Mouse (Mus musculus) gastrocnemius, adult 8-10 months (tissue): Measurements from ENCODE around the gene Elmo2. TPM values are rescaled to one million over a fixed set of nuclear protein-coding genes. Genes with fewer than 3 reads are reported as not detected.

Experiments used
- DNase-seq, 2 experiments: peaks; one replicate each; pipeline ENCODE4 v3.0.0; 2022; ENCODE audit warnings: low spot score in 2 of 2
- total RNA-seq, 4 experiments: library from RNA; stranded (reverse); gene quantifications; 2 replicates each; pipeline ENCODE4 v1.2.4; 2022

Gene Elmo2
- total RNA-seq: 10 to 100 TPM; 11.0 to 13.2 (median 11.7) TPM

- DNase-seq: peak; percentile 96 to 98
Measured at GRCm38 (mm10) chr2:165326304-165327190, at the start of gene Elmo2. TSS of gene Elmo2 (minus strand) at chr2:165326479.

GRCm38 (mm10) chr2:165376001-165376400, 49.7 kb upstream of the Elmo2 start:
- no peak for DNase-seq

GRCm38 (mm10) chr2:165375478-165375877, 49.2 kb upstream of the Elmo2 start:
- DNase-seq: no peak

- DNase-seq: no peak
Measured at GRCm38 (mm10) chr2:165371066-165371465, 44.8 kb upstream of the Elmo2 start.

- DNase-seq: no peak
Measured at GRCm38 (mm10) chr2:165370348-165370747, 44.1 kb upstream of the Elmo2 start.

- DNase-seq: no peak
Measured at GRCm38 (mm10) chr2:165368496-165368895, 42.2 kb upstream of the Elmo2 start, which contains the start of gene Zfp663. TSS of gene Zfp663 (minus strand) at chr2:165368729.

GRCm38 (mm10) chr2:165367868-165368439, 41.7 kb upstream of the Elmo2 start:
- no peak for DNase-seq

GRCm38 (mm10) chr2:165367047-165367520, 40.8 kb upstream of the Elmo2 start:
- no peak for DNase-seq

GRCm38 (mm10) chr2:165364334-165365091, 38.2 kb upstream of the Elmo2 start:
- no peak for DNase-seq

GRCm38 (mm10) chr2:165363282-165363681, 37.0 kb upstream of the Elmo2 start:
- no peak for DNase-seq

GRCm38 (mm10) chr2:165360861-165361260, 34.6 kb upstream of the Elmo2 start:
- DNase-seq: peak; percentile 8 to 28

- DNase-seq: no peak
Measured at GRCm38 (mm10) chr2:165351828-165352513, 25.7 kb upstream of the Elmo2 start.

- DNase-seq: no peak
Measured at GRCm38 (mm10) chr2:165349466-165349865, 23.2 kb upstream of the Elmo2 start.

GRCm38 (mm10) chr2:165346180-165346579, 19.9 kb upstream of the Elmo2 start:
- no peak for DNase-seq

GRCm38 (mm10) chr2:165337191-165337590, 10.9 kb upstream of the Elmo2 start:
- DNase-seq: no peak

GRCm38 (mm10) chr2:165332610-165333210, 6.4 kb upstream of the Elmo2 start:
- DNase-seq: no peak

- no peak for DNase-seq
Measured at GRCm38 (mm10) chr2:165329703-165330102, 3.4 kb upstream of the Elmo2 start.

GRCm38 (mm10) chr2:165328746-165329145, 2.5 kb upstream of the Elmo2 start:
- no peak for DNase-seq

- no peak for DNase-seq
Measured at GRCm38 (mm10) chr2:165327386-165327785, 1.1 kb upstream of the Elmo2 start.

GRCm38 (mm10) chr2:165325521-165326303, 567 bp downstream of the Elmo2 start:
- no peak for DNase-seq
